Mouse (Mus musculus): Measurements from ENCODE around the gene Ccnd2. TPM values are rescaled to one million over a fixed set of nuclear protein-coding genes. Genes with fewer than 3 reads are reported as not detected.

Gene Ccnd2
- total RNA-seq, 1 experiment, result 10.1 TPM

- H3K9ac ChIP-seq (ENCODE audit: insufficient read depth, low read depth, low read length, poor library complexity, severe bottlenecking), result no peak overlapping the region
- H3K4me3 ChIP-seq (ENCODE audit: insufficient read depth in 1 of 2, low read depth in 1 of 2, low read length in 2 of 2, poor library complexity in 1 of 2, severe bottlenecking in 1 of 2), result no peak overlapping the region
- H3K4me1 ChIP-seq (ENCODE audit: control insufficient read depth in 2 of 2, insufficient read depth in 2 of 2, low read length in 2 of 2, poor library complexity in 1 of 2), result peaks cover 0 to 12% of the 10 kb centered on the region in 2 experiments; a peak in 2 of 4 replicates
- TF ChIP-seq ZNF384 (IDR thresholded peaks at IDR 0.05; ENCODE audit: low read depth, low read length), result no peak
- in situ Hi-C loops (cut with MboI; ENCODE audit: low sequenced_read_pairs in 2 of 2, unreplicated experiment in 2 of 2), result loop anchor here in 1 of 2 experiments (25.0 kb wide), 1 partner anchor 233 kb away; no protein-coding TSS in a partner anchor
- DNase-seq (ENCODE audit: low read depth, low spot score), result no peak
- no peaks in the 10 kb centered on the region for H3K9me3 ChIP-seq (ENCODE audit: control insufficient read depth, insufficient read depth, low read depth, low read length)
- H3K27ac ChIP-seq (ENCODE audit: insufficient read depth, low read depth, low read length, poor library complexity, severe bottlenecking), result no peak overlapping the region
- no peaks in the 10 kb centered on the region for H3K36me3 ChIP-seq (ENCODE audit: control insufficient read depth, insufficient read depth, low read length, poor library complexity, severe bottlenecking)
Measured at GRCm38 (mm10) chr6:127129659-127130058, 22.3 kb downstream of the Ccnd2 start.

GRCm38 (mm10) chr6:127123506-127123905 lies 28.5 kb downstream of the Ccnd2 start:
- H3K4me1 ChIP-seq (ENCODE audit: control insufficient read depth in 2 of 2, insufficient read depth in 2 of 2, low read length in 2 of 2, poor library complexity in 1 of 2), result no peaks in the 10 kb centered on the region
- no peak for DNase-seq (ENCODE audit: low read depth, low spot score)

GRCm38 (mm10) chr6:127122996-127123395 lies 29.0 kb downstream of the Ccnd2 start:
- TF ChIP-seq CHD2 (IDR thresholded peaks at IDR 0.05; ENCODE audit: low read depth, low read length) (no peak), HCFC1 (IDR thresholded peaks at IDR 0.05; ENCODE audit: borderline replicate concordance, insufficient read depth, low read length) (no peak), ZC3H11A (IDR thresholded peaks at IDR 0.05; ENCODE audit: borderline replicate concordance, low read depth, low read length) (no peak), MAFK (IDR thresholded peaks at IDR 0.05; ENCODE audit: insufficient read depth, low read depth, low read length) (no peak), ZNF384 (IDR thresholded peaks at IDR 0.05; ENCODE audit: low read depth, low read length) (no peak)
- in situ Hi-C loops (cut with MboI; ENCODE audit: low sequenced_read_pairs in 2 of 2, unreplicated experiment in 2 of 2), result no loop called here
- no peak overlapping the region for H3K27ac ChIP-seq (ENCODE audit: insufficient read depth, low read depth, low read length, poor library complexity, severe bottlenecking)
- DNase-seq (ENCODE audit: low read depth, low spot score), result no peak
- H3K9ac ChIP-seq (ENCODE audit: insufficient read depth, low read depth, low read length, poor library complexity, severe bottlenecking), result no peak overlapping the region
- no peak overlapping the region for H3K4me3 ChIP-seq (ENCODE audit: insufficient read depth in 1 of 2, low read depth in 1 of 2, low read length in 2 of 2, poor library complexity in 1 of 2, severe bottlenecking in 1 of 2)
- no peaks in the 10 kb centered on the region for H3K4me1 ChIP-seq (ENCODE audit: control insufficient read depth in 2 of 2, insufficient read depth in 2 of 2, low read length in 2 of 2, poor library complexity in 1 of 2)
- no peaks in the 10 kb centered on the region for H3K36me3 ChIP-seq (ENCODE audit: control insufficient read depth, insufficient read depth, low read length, poor library complexity, severe bottlenecking)
- H3K9me3 ChIP-seq (ENCODE audit: control insufficient read depth, insufficient read depth, low read depth, low read length), result no peaks in the 10 kb centered on the region

More at GRCm38 (mm10) chr6:127123506-127123905, 28.5 kb downstream of the Ccnd2 start:
- Histone ChIP-seq H3K36me3 (ENCODE audit: control insufficient read depth, insufficient read depth, low read length, poor library complexity, severe bottlenecking) (no peaks in the 10 kb centered on the region), H3K9ac (ENCODE audit: insufficient read depth, low read depth, low read length, poor library complexity, severe bottlenecking) (no peak overlapping the region), H3K4me3 (ENCODE audit: insufficient read depth in 1 of 2, low read depth in 1 of 2, low read length in 2 of 2, poor library complexity in 1 of 2, severe bottlenecking in 1 of 2) (no peak overlapping the region), H3K27ac (ENCODE audit: insufficient read depth, low read depth, low read length, poor library complexity, severe bottlenecking) (no peak overlapping the region), H3K9me3 (ENCODE audit: control insufficient read depth, insufficient read depth, low read depth, low read length) (no peaks in the 10 kb centered on the region)
- TF ChIP-seq MAFK (IDR thresholded peaks at IDR 0.05; ENCODE audit: insufficient read depth, low read depth, low read length), result no peak
- TF ChIP-seq ZNF384 (IDR thresholded peaks at IDR 0.05; ENCODE audit: low read depth, low read length), result no peak
- no peak for TF ChIP-seq ZC3H11A (IDR thresholded peaks at IDR 0.05; ENCODE audit: borderline replicate concordance, low read depth, low read length)
- no peak for TF ChIP-seq HCFC1 (IDR thresholded peaks at IDR 0.05; ENCODE audit: borderline replicate concordance, insufficient read depth, low read length)
- no peak for TF ChIP-seq CHD2 (IDR thresholded peaks at IDR 0.05; ENCODE audit: low read depth, low read length)
- in situ Hi-C loops (cut with MboI; ENCODE audit: low sequenced_read_pairs in 2 of 2, unreplicated experiment in 2 of 2), result no loop called here

GRCm38 (mm10) chr6:127122221-127122806 lies 29.7 kb downstream of the Ccnd2 start:
- no peak overlapping the region for H3K4me3 ChIP-seq (ENCODE audit: insufficient read depth in 1 of 2, low read depth in 1 of 2, low read length in 2 of 2, poor library complexity in 1 of 2, severe bottlenecking in 1 of 2)
- H3K9ac ChIP-seq (ENCODE audit: insufficient read depth, low read depth, low read length, poor library complexity, severe bottlenecking), result no peak overlapping the region
- H3K27ac ChIP-seq (ENCODE audit: insufficient read depth, low read depth, low read length, poor library complexity, severe bottlenecking), result no peak overlapping the region
- no peaks in the 10 kb centered on the region for H3K9me3 ChIP-seq (ENCODE audit: control insufficient read depth, insufficient read depth, low read depth, low read length)
- H3K36me3 ChIP-seq (ENCODE audit: control insufficient read depth, insufficient read depth, low read length, poor library complexity, severe bottlenecking), result no peaks in the 10 kb centered on the region
- no peaks in the 10 kb centered on the region for H3K4me1 ChIP-seq (ENCODE audit: control insufficient read depth in 2 of 2, insufficient read depth in 2 of 2, low read length in 2 of 2, poor library complexity in 1 of 2)
- no peak for TF ChIP-seq ZC3H11A (IDR thresholded peaks at IDR 0.05; ENCODE audit: borderline replicate concordance, low read depth, low read length)
- no peak for TF ChIP-seq CHD2 (IDR thresholded peaks at IDR 0.05; ENCODE audit: low read depth, low read length)
- TF ChIP-seq HCFC1 (IDR thresholded peaks at IDR 0.05; ENCODE audit: borderline replicate concordance, insufficient read depth, low read length), result no peak
- TF ChIP-seq MAFK (IDR thresholded peaks at IDR 0.05; ENCODE audit: insufficient read depth, low read depth, low read length), result no peak
- no peak for TF ChIP-seq ZNF384 (IDR thresholded peaks at IDR 0.05; ENCODE audit: low read depth, low read length)
- DNase-seq (ENCODE audit: low read depth, low spot score), result no peak
- in situ Hi-C loops (cut with MboI; ENCODE audit: low sequenced_read_pairs in 2 of 2, unreplicated experiment in 2 of 2), result no loop called here
